ENCODE assay signal across 9 mouse cellular contexts in the genomic region with DNA sequence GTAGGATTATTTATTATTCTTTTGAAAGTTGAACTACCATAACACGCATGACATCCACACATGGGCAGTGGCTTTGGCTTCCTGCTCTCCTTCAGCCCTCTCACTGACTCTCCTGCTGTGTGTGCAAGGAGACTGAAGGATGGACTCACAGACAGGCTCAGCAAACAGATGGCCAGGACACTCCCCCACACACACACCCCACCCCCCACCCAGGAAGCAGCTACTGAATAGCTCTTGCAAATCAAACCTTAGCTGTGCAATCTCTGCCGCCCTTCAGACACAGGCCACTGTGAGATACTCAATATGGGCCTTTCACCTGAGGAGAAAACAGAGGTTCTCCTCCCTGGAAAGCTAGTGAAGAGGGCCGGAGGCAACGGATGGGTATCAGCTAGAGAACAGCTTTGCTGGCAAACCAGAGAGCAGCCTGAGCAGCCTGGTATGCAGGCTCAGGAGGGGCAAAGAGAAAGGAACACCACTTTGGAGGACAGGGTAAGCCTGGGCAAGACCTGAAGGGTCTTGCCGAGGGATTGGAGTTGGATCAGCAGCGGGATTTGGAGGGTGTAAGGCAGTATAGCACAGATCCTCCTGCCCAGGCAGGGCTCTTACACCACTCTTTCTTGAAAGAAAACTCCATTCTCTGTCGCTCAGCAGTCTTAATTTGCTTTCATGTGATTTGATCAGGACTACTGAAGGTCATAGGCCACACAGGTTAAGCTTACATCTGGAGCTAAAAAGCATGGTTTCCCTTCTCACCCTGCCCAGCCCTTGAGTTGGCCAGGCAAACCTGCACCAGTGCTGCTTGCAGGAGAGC. TPM values are rescaled to one million over a fixed set of nuclear protein-coding genes. Genes with fewer than 3 reads are reported as not detected.
DNase-seq lines count a peak whose midpoint lies in the region; ATAC-seq and TF ChIP-seq lines count a peak whose summit lies in the region.
"Had no signal": no experiment of that assay in that cellular context is flagged by ENCODE, and none has a peak within 500 bp of the region (broad histone marks: within the 10 kb centered on the region; RNA-seq: fewer than 3 reads in every experiment).

No protein-coding gene starts in this region.

- H3K4me1 ChIP-seq in embryonic facial prominence, embryonic 12.5 days, result peaks cover 39% of the 10 kb centered on the region
- peaks cover 14% of the 10 kb centered on the region; the same call in 1 of the 2 replicates for H3K4me1 ChIP-seq in limb, embryonic 11.5 days (ENCODE audit: control insufficient read depth, insufficient read depth, low read length)
- H3K4me1 ChIP-seq in stomach, embryonic 15.5 days, result peaks cover 23% of the 10 kb centered on the region

- intact Hi-C loops in left cerebral cortex, adult 2 months (cut with DNase I), result loop anchor here (5.0 kb wide), 1 partner anchor 94 kb away; no protein-coding TSS in a partner anchor

- no peaks in the 10 kb centered on the region for H3K9me3 ChIP-seq in embryonic facial prominence, embryonic 12.5 days
- no peaks in the 10 kb centered on the region for H3K9me3 ChIP-seq in limb, embryonic 11.5 days (ENCODE audit: control insufficient read depth, low read length)
- no peaks in the 10 kb centered on the region for H3K9me3 ChIP-seq in stomach, embryonic 15.5 days

- H3K4me2 ChIP-seq in embryonic facial prominence, embryonic 12.5 days (replicated peaks), result peak overlapping the region; percentile 89
- H3K4me2 ChIP-seq in limb, embryonic 11.5 days (ENCODE audit: low read depth, severe bottlenecking), result peak overlapping the region; percentile 97
- H3K4me2 ChIP-seq in stomach, embryonic 15.5 days, result peak overlapping the region; percentile 98

- no peak for DNase-seq in left cerebral cortex, adult 2 months (ENCODE audit: extremely low spot score in 1 of 2, low spot score in 2 of 2)
- no peak for DNase-seq in left cerebral cortex, adult 11 months (ENCODE audit: low spot score)
- no peak for DNase-seq in limb, embryonic 11.5 days (ENCODE audit: low spot score)
- no peak for DNase-seq in urinary bladder, postnatal 4 days (ENCODE audit: low spot score in 2 of 2)
- no peak for DNase-seq in right cerebral cortex, postnatal 10 days (ENCODE audit: low spot score in 2 of 2)
- no peak for DNase-seq in kidney, postnatal 25 days
- DNase-seq: thymus, adult 18-20 months had no signal

- peak overlapping the region; percentile 94 for H3K27ac ChIP-seq in left cerebral cortex, adult 2 months
- no peak overlapping the region for H3K27ac ChIP-seq in embryonic facial prominence, embryonic 12.5 days
- no peak overlapping the region for H3K27ac ChIP-seq in limb, embryonic 11.5 days (replicated peaks; ENCODE audit: low read depth, low read length)
- H3K27ac ChIP-seq in stomach, embryonic 15.5 days, result no peak overlapping the region

- H3K4me3 ChIP-seq in left cerebral cortex, adult 2 months, result peak overlapping the region; percentile 93
- peak overlapping the region; percentile 79 for H3K4me3 ChIP-seq in embryonic facial prominence, embryonic 12.5 days
- no peak overlapping the region for H3K4me3 ChIP-seq in limb, embryonic 11.5 days (ENCODE audit: low read depth, low read length)
- H3K4me3 ChIP-seq in stomach, embryonic 15.5 days (replicated peaks), result peak overlapping the region; percentile 71

- 39% methylated on average over 7 of the region's 7 CpGs for WGBS in embryonic facial prominence, embryonic 12.5 days
- 29% methylated on average over 7 of the region's 7 CpGs for WGBS in limb, embryonic 11.5 days
- WGBS in stomach, embryonic 15.5 days, result 47% methylated on average over 7 of the region's 7 CpGs

- ATAC-seq in embryonic facial prominence, embryonic 12.5 days (ENCODE audit: insufficient number of reproducible peaks, insufficient read depth, low FRiP score, low TSS enrichment), result no peak
- ATAC-seq in limb, embryonic 11.5 days (ENCODE audit: insufficient number of reproducible peaks, low FRiP score, low TSS enrichment, low read depth), result no peak
- ATAC-seq in stomach, embryonic 15.5 days (ENCODE audit: insufficient read depth, low FRiP score, low read depth), result no peak

- no peak for TF ChIP-seq CTCF in left cerebral cortex, adult 2 months (IDR thresholded peaks at IDR 0.05)

- H3K27me3 ChIP-seq in embryonic facial prominence, embryonic 12.5 days, result peaks cover 15% of the 10 kb centered on the region
- H3K27me3 ChIP-seq in limb, embryonic 11.5 days (ENCODE audit: control insufficient read depth, insufficient read depth, low read length), result peaks cover 13% of the 10 kb centered on the region; the same call in 1 of the 2 replicates
- peaks cover 34% of the 10 kb centered on the region; the same call in 1 of the 2 replicates for H3K27me3 ChIP-seq in stomach, embryonic 15.5 days (replicated peaks)

- H3K36me3 ChIP-seq in embryonic facial prominence, embryonic 12.5 days, result no peaks in the 10 kb centered on the region
- H3K36me3 ChIP-seq in limb, embryonic 11.5 days (ENCODE audit: control insufficient read depth, insufficient read depth, low read length), result no peaks in the 10 kb centered on the region
- H3K36me3 ChIP-seq in stomach, embryonic 15.5 days, result no peaks in the 10 kb centered on the region

- H3K9ac ChIP-seq in embryonic facial prominence, embryonic 12.5 days, result 0 out of 2 replicates have a peak overlapping the region, but pooled peaks have one; percentile 24
- no peak overlapping the region for H3K9ac ChIP-seq in limb, embryonic 11.5 days (ENCODE audit: low read length)
- no peak overlapping the region for H3K9ac ChIP-seq in stomach, embryonic 15.5 days

RNA-seq across cellular contexts. Expression of a gene that starts 3.1 kb away (rescaled TPM):
- total RNA-seq in left cerebral cortex, adult 2 months (2021), result 100 to 1,000 TPM; 103 to 122 TPM
- 9.5 and 10.4 TPM in 2 replicates for polyA plus RNA-seq in embryonic facial prominence, embryonic 12.5 days (2016; fragmentation: Nextera tagmentation; extraction: Ambion mirVana)
- polyA plus RNA-seq in limb, embryonic 11.5 days (2014; fragmentation: Nextera tagmentation; extraction: Ambion mirVana), result 5.7 TPM in 2 replicates
- polyA plus RNA-seq in stomach, embryonic 15.5 days (2015; fragmentation: Nextera tagmentation; extraction: Ambion mirVana), result 6.1 and 7.2 TPM in 2 replicates
